Mouse (Mus musculus) cerebellum, adult 9-11 months (tissue): Measurements from ENCODE around the gene Dapl1.
A peak's percentile ranks its signal among the peaks of the same experiment; 100 is the strongest.

Experiments used
- DNase-seq: peaks from one replicate; pipeline ENCODE4 v3.0.0; 2022

The Dapl1 gene

GRCm38 (mm10) chr2:59484438-59484837 is at the start of gene Dapl1:
Dapl1 (plus strand) TSS chr2:59484653.
- peak; percentile 68 for DNase-seq

DNA sequence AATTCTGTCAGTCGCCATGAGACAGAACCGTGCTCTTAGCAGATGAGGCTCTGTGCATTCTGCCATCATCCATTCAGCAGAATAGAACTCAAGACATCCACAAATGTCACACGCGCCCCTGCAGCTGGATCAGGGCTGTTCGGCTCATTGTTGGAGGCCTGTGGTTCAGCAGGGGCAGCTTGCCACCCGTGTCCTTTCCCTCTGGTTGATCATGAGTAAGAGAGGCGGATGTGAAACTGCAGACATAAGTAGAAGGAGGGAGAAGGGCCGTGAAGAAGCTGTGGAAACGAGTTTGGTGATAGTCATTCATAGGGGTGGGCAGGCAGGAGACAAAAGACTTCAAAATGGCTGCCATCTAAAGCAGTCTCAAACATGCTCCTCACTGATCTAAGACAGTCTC is 49.6 kb upstream of the Dapl1 start:
- no peak for DNase-seq

DNA sequence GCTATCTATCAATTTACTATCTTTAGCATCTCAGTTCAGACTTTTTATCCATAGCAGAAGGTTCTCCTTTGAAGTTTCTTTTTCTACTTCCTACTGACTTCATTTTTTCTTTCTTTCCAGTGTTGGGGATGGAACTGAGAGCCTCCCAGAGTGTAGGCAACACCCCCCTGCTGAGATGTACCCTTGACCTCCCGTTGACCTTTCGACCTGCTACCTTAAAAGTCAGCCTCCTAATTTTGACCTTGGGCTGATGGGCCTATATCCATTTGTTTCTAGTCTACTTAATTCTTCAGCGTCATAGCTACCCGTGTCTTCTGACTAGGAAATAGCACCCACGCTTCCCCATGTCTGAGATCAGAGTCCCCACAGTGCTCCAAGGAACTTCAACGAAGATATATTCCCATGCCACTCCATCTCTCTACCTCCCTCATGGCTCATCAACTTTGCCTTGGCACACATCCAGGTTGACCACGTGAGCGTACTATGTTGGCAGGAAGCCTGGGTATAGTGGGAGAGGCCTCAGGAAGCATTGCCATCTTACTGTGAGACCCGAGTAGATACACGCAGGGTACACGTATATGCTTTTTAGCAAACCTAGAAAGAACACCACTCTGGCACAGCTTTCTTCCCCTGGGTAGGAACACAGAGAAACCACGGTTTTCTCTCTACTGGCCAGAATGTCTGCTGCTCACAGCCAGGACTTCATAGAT is 46.6 kb upstream of the Dapl1 start:
- DNase-seq, result peak; percentile 83

DNA sequence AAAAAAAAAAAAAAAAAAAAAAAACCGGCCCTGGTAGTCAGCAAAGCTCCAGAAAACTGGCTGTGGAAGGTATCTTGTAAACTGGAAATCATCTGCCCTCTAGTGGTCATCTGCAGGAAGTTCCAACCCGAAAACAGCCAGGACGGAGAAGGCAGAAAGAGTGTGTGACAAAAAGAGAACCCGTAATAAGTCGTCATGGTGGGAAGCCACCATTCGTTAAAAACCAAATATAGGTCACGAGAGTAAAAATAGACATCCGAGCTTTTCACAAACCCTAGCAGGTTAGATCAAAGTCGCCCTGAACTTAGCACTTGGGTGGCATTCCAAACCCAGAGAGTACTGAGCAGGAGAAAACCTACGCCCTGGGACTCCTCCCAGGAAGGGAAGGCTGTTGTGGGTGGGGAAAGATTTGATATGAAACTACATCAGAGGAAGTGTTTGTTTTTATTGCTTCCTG is 45.9 kb upstream of the Dapl1 start:
- peak; percentile 80 for DNase-seq

DNA sequence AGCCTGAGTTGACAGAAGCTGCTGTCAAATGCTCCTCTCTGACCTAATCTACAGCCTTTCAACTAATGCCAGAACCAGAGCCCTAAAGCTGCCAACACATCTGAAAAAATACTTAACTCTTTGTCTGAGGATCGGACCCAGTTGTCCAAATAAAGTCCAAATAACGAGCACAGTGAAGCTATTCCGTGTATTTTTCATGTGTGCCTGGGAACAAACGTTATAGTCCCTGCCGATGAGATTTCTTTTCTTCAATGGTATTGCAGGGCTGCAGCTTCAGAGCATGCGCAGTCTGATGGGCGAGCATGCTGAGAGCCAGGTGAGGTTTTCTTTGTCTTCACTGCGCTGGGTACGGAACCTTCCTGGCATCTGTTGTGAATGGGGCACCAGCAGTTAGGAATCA is 44.6 kb upstream of the Dapl1 start:
- no peak for DNase-seq

DNA sequence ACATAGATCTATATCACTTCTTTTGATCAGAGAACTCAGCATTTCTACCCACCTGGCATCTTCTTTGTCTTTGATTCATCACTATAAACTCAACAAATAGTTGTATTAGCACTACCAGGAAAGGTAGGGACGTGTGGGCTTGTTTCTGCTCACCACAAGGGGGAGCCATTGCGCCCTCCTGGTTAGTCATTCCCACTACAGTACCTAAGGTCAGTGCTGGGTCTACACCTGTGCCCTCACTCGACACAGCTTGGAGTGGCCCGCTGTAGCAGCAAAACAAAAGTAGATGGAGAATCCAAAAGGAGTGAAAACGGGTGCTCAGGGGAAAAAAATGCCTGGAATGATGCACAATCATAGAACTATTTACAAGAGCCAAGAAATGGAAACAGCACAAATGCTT is 44.0 kb upstream of the Dapl1 start:
- DNase-seq, result peak; percentile 68

- DNase-seq, result no peak
Measured at GRCm38 (mm10) chr2:59441681-59442080, 42.8 kb upstream of the Dapl1 start.

DNA sequence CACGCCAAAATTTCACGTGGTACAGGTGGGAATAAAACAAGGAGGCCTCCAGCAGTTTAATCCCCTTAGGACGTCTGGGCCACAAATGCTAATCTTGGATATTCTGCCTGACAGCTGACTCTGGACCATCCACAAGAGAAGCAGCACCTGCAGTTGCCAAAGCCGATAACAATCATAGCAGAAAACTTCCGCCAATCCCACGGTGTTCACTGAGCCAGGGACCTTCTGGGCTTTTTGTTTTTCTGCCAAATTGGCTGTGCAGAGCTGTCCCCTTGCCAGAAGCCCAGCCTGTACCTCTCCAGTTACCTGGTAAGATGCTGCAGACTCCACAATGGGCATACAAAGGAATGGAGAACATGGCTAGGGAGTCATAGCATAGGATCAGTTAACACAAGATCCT is 37.8 kb upstream of the Dapl1 start:
- peak; percentile 97 for DNase-seq

DNA sequence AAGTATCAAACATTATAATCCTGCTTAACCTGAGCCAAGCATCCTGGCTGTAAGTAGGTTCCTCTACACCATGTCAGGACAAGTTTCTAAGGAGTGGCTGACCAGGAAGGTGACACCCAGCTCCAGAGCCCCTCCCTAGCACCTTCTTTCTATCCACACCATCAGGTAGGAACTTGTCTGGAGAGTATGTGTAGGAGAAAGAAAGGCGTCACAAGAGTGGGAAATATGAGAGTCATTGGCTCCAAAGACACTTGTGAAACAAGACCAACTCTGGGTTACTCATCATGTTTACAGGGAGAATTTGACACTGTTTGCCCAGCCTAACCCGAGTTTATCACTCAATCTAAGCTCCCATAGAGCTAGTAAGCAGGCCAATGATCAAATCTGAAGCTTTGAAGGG is 36.7 kb upstream of the Dapl1 start:
- DNase-seq, result no peak

DNA sequence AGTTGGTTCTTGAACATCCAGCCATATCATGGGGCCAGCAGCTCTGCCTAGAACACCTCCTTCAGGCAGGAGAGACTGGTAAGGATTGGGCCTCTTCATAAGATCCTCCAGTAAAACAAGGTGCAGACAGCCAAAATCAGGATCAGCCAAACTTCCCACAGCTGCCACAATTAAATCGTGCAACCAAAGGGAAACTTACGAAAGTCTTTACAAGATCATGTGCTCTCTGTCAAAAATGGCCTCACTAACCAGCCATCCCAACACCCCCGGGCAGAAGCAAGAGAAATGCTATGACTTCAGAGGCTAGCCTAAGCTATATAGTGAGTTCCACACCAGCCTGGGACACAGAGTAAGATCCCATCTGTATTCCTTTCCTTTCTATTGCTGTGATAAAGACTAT is 35.9 kb upstream of the Dapl1 start:
- DNase-seq, result no peak

DNA sequence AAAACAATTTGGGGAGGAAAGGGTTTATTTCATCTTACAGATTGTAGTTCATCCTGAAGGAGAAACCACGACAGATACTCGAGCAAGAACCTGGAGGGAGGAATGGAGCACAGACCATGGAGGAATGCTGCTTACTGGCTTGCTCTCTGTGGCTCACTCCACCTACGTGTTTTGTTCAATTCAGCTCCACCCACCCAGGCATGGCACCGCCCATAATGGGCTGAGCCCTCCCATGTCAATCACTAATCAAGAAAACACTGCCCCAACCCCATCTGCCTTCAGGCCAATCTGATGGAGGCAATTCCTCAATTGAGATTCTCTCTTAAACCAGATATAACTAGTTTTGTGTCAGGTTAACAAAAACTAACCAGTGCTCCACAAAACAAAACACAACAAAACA is 35.5 kb upstream of the Dapl1 start:
- DNase-seq, result no peak

- no peak for DNase-seq
Measured at GRCm38 (mm10) chr2:59451675-59452074, 32.8 kb upstream of the Dapl1 start.

DNA sequence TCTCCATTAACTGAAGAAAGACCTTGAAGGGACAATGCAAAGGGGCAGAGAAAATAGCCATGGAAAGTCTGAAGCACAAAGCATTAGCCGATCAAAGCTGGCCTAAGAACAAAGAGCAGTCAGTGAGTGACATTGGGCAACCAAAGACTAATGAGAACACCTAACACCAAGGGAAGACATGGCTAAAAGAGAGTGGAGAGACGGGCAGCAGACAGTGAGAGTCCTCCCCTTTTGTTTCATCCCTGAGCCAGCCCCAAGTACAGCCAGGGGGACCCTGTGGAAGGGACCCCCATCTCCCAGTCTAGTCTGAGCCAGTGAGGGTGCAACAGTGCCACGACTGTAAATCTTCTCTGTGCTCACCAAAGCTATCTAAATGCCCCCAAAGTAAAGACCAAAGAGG is 32.4 kb upstream of the Dapl1 start:
- DNase-seq, result no peak

- DNase-seq, result no peak
Measured at GRCm38 (mm10) chr2:59462086-59462485, 22.4 kb upstream of the Dapl1 start.

- DNase-seq, result peak; percentile 93
Measured at GRCm38 (mm10) chr2:59463428-59464182, 20.8 kb upstream of the Dapl1 start.

- DNase-seq, result no peak
Measured at GRCm38 (mm10) chr2:59465671-59466070, 18.8 kb upstream of the Dapl1 start.

DNA sequence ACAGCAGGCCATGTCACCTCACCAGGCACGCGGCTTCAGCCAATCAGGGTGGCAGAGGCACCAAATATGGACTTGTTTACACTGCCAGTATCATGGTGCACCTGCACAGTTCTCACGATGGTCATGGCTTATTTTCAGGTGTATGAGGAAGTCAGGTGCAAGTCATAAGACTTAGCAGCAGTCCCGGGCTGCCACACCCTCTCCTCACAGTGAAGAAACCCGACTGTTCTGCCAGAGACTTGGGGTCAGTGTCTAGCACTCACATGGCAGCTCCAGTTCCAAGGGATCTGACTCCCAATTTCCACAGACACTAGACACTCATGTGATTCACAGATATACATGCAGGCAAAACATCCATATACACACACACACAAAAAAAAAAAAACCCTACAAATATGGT is 18.1 kb upstream of the Dapl1 start:
- no peak for DNase-seq

GRCm38 (mm10) chr2:59467085-59467484 is 17.4 kb upstream of the Dapl1 start:
- DNase-seq, result no peak

DNA sequence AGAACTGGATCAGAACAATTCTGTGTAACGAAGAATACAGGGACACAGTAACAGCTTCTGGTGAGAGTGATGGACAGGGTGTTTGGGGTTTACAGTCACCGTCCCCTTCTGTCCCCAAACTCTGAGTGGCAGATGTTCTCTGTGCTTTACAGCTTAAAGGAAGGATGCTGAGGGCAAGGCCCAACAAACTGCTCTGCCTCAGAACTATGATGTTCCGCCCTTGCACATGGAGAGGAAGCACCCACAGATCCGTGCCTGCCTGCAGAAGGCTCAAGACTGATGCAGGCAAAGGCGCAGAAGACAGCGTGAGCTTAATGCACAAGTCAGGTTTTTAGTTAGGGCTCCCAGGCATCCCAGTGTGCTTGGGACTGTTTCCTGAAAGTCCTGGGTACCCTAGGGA is 16.5 kb upstream of the Dapl1 start:
- DNase-seq, result no peak

- DNase-seq, result no peak
Measured at GRCm38 (mm10) chr2:59469590-59470245, 14.7 kb upstream of the Dapl1 start.

- no peak for DNase-seq
Measured at GRCm38 (mm10) chr2:59470326-59471031, 14.0 kb upstream of the Dapl1 start.

GRCm38 (mm10) chr2:59471051-59471948 is 13.2 kb upstream of the Dapl1 start:
- DNase-seq, result no peak
